Mouse (Mus musculus) MEL (cell line): ENCODE results near the gene Stpg2. TPM values are rescaled to one million over a fixed set of nuclear protein-coding genes. Genes with fewer than 3 reads are reported as not detected.
"Not testable (repeated sequence)": the region's sequence is repeated elsewhere in the genome, so short reads cannot be mapped to it uniquely, and the experiment has no call there.

Experiments used
- DNase-seq: peaks from one replicate; pipeline ENCODE4 v3.0.0; 2011; ENCODE audit warnings: low read depth, low spot score
- H3K27ac ChIP-seq: 2 replicates; pipeline ENCODE4 v1.5.1; 2012; ENCODE audit warnings: low read depth, mild to moderate bottlenecking, control low read depth, low read length, moderate library complexity; ENCODE audit not compliant: control insufficient read depth
- H3K27me3 ChIP-seq, 2 experiments: fragments of 150-350 bp in 1 of 2; sonication (generic) in 1 of 2; 2 replicates each; pipeline ENCODE4 v1.6.1; 2012; ENCODE audit warnings: low read length in 2 of 2, mild to moderate bottlenecking in 2 of 2, improper control_type of control experiment in 1 of 2, moderate library complexity in 1 of 2; ENCODE audit not compliant: insufficient read depth in 2 of 2, control insufficient read depth in 1 of 2
- H3K36me3 ChIP-seq, 2 experiments: 2 replicates each; pipeline ENCODE4 v1.6.1; 2012 to 2014; ENCODE audit warnings: low read length in 2 of 2, improper control_type of control experiment in 1 of 2, inconsistent platforms in 1 of 2, mild to moderate bottlenecking in 1 of 2; ENCODE audit not compliant: insufficient read depth in 2 of 2, control insufficient read depth in 1 of 2
- H3K4me1 ChIP-seq, 2 experiments: fragments of 150-350 bp in 1 of 2; sonication (generic) in 1 of 2; 2 replicates each; pipeline ENCODE4 v1.6.1; 2012; ENCODE audit warnings: low read length in 2 of 2, improper control_type of control experiment in 1 of 2, mild to moderate bottlenecking in 1 of 2; ENCODE audit not compliant: insufficient read depth in 2 of 2, control insufficient read depth in 1 of 2
- H3K4me3 ChIP-seq, 2 experiments: fragments of 150-350 bp in 1 of 2; sonication (generic) in 1 of 2; 2 replicates each; pipeline ENCODE4 v1.5.1; 2012; ENCODE audit warnings: low read depth in 2 of 2, low read length in 2 of 2, mild to moderate bottlenecking in 2 of 2, moderate library complexity in 2 of 2, control low read depth in 1 of 2, improper control_type of control experiment in 1 of 2; ENCODE audit not compliant: control insufficient read depth in 1 of 2, insufficient read depth in 1 of 2
- H3K79me2 ChIP-seq: 2 replicates; pipeline ENCODE4 v1.6.1; 2012; ENCODE audit warnings: mild to moderate bottlenecking, low read length, moderate library complexity; ENCODE audit not compliant: control insufficient read depth, poor library complexity, insufficient read depth
- H3K9ac ChIP-seq: 2 replicates; pipeline ENCODE4 v1.6.1; 2012; ENCODE audit warnings: low read depth, mild to moderate bottlenecking, control low read depth, low read length, moderate library complexity; ENCODE audit not compliant: control insufficient read depth, poor library complexity, severe bottlenecking
- H3K9me3 ChIP-seq: fragments of 150-350 bp; sonication (generic); replicated peaks from 2 replicates; pipeline ENCODE4 v1.6.1; 2012; ENCODE audit warnings: mild to moderate bottlenecking, low read length, improper control_type of control experiment, moderate library complexity; ENCODE audit not compliant: insufficient read depth
- CTCF ChIP-seq, 3 experiments: IDR thresholded peaks in 2 of 3; conservative IDR thresholded peaks in 1 of 3; 2 replicates each; pipeline ENCODE4 v1.5.1; 2011 to 2012; ENCODE audit warnings: low read length in 3 of 3, low read depth in 2 of 3, mild to moderate bottlenecking in 2 of 3, improper control_type of control experiment in 1 of 3, inconsistent platforms in 1 of 3, mixed read lengths in 1 of 3, moderate library complexity in 1 of 3; ENCODE audit not compliant: control insufficient read depth in 1 of 3, insufficient read depth in 1 of 3, poor library complexity in 1 of 3, severe bottlenecking in 1 of 3
- KAT2A ChIP-seq: conservative IDR thresholded peaks from 2 replicates; pipeline ENCODE4 v1.6.1; 2012; ENCODE audit warnings: low read depth, low read length, improper control_type of control experiment, inconsistent platforms
- MAFK ChIP-seq: IDR thresholded peaks from 2 replicates; pipeline ENCODE4 v1.6.1; 2011; ENCODE audit warnings: low read depth, mild to moderate bottlenecking, low read length, improper control_type of control experiment, borderline replicate concordance
- NELFE ChIP-seq: IDR thresholded peaks from 2 replicates; pipeline ENCODE4 v1.6.1; 2011; ENCODE audit warnings: low read depth, low read length, improper control_type of control experiment
- RAD21 ChIP-seq: IDR thresholded peaks from 2 replicates; pipeline ENCODE4 v1.6.1; 2011; ENCODE audit warnings: mild to moderate bottlenecking, low read depth, low read length, improper control_type of control experiment
- SIN3A ChIP-seq: IDR thresholded peaks from 2 replicates; pipeline ENCODE4 v1.6.1; 2012; ENCODE audit warnings: low read length, improper control_type of control experiment, inconsistent platforms
- SMC3 ChIP-seq: IDR thresholded peaks from 2 replicates; pipeline ENCODE4 v1.6.1; 2011; ENCODE audit warnings: low read depth, low read length, improper control_type of control experiment
- TBP ChIP-seq: IDR thresholded peaks from 2 replicates; pipeline ENCODE4 v1.8.0; 2011; ENCODE audit warnings: low read depth, low read length, improper control_type of control experiment
- UBTF ChIP-seq: IDR thresholded peaks from 2 replicates; pipeline ENCODE4 v1.6.1; 2012; ENCODE audit warnings: low read depth, mild to moderate bottlenecking, inconsistent platforms, low read length, improper control_type of control experiment, moderate library complexity, borderline replicate concordance; ENCODE audit not compliant: insufficient read depth
- USF2 ChIP-seq, 2 experiments: IDR thresholded peaks; 2 replicates each; pipeline ENCODE4 v1.6.1; 2011 to 2012; ENCODE audit warnings: improper control_type of control experiment in 2 of 2, low read length in 2 of 2, borderline replicate concordance in 1 of 2, inconsistent platforms in 1 of 2, low read depth in 1 of 2, mild to moderate bottlenecking in 1 of 2; ENCODE audit not compliant: insufficient read depth in 1 of 2
- ZC3H11A ChIP-seq: IDR thresholded peaks from 2 replicates; pipeline ENCODE4 v1.6.1; 2012; ENCODE audit warnings: low read depth, mild to moderate bottlenecking, inconsistent platforms, low read length, improper control_type of control experiment
- ZNF384 ChIP-seq: IDR thresholded peaks from 2 replicates; pipeline ENCODE4 v1.6.1; 2012; ENCODE audit warnings: low read depth, mild to moderate bottlenecking, inconsistent platforms, low read length, improper control_type of control experiment
- polyA plus RNA-seq, 2 experiments: library from polyadenylated mRNA; stranded (reverse) in 1 of 2; unstranded in 1 of 2; fragments of >175 nt in 1 of 2; fragments of >200 nt in 1 of 2; gene quantifications; 2 replicates each; pipeline versions ENCODE4 v1.2.1 to v1.2.4; 2012; ENCODE audit warnings: low replicate concordance in 2 of 2, low read depth in 1 of 2; ENCODE audit not compliant: insufficient read length in 2 of 2, insufficient read depth in 1 of 2, missing spikeins in 1 of 2
- total RNA-seq: library from RNA; depleted of rRNA; stranded (reverse); fragments of 300-350 nt; gene quantifications from 2 replicates; pipeline ENCODE4 v1.2.3, GENCODE M21; 2012

Stpg2 gene
- total and polyA plus RNA-seq, 3 experiments = not detected

DNA sequence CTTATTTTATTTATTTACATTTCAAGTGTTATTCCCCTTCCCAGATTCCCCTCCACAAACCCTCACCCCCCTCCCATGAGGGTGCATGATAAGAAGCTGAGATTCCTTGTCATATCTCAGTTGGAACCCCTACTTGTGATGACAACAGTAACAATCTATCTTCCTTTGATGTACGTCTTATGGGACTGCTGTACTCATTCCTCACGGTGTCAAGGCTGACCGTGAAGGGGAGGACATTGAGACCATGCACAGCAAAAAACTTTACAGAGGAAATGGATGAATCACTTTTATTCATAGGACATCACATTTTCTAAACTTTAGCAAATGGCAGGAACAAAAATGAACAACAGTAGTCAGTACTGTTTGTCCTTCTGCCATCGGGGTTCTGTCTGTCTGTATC, 21.3 kb downstream of the Stpg2 start:
- DNase-seq = no peak
- Histone ChIP-seq H3K9me3 (no peaks in the 10 kb centered on the region; the same call in 1 of the 2 replicates), H3K4me1 (no peaks in the 10 kb centered on the region), H3K4me3 (no peak overlapping the region), H3K27ac (no peak overlapping the region), H3K9ac (no peak overlapping the region), H3K27me3 (0 out of 4 replicates have a peak, but pooled peaks cover 0 to 2% of the 10 kb centered on the region in 2 experiments), H3K79me2 (no peaks in the 10 kb centered on the region), H3K36me3 (no peaks in the 10 kb centered on the region)
- no peak for TF ChIP-seq TBP
- no peak for TF ChIP-seq ZNF384
- TF ChIP-seq UBTF = no peak
- TF ChIP-seq USF2 (IDR thresholded peaks at IDR 0.05; ENCODE audit: borderline replicate concordance in 1 of 2, insufficient read depth in 1 of 2, low read depth in 1 of 2, low read length in 2 of 2) = no peak
- TF ChIP-seq SIN3A = no peak

DNA sequence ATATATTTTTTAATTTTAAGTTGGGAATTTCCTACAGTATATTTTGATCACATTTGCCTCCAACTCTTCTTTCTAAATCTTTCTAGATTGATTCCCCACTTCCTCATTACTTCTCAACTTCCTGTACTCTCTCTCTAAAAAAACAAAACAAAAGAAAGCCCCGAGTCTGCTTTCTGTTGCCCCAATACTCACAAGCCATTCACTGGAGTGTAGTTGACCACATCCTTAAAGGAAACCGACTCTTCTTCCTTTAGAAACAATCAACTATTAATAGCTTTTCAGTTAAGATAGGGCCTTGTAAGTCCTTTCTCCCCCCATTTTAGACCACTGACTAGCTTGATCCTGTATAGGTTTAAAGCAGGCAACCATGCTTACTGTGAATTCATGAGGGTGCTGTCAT, 39.7 kb downstream of the Stpg2 start:
- H3K27me3 ChIP-seq = peaks cover 0 to 1% of the 10 kb centered on the region in 2 experiments; a peak in 1 of 4 replicates
- H3K4me1 ChIP-seq = no peaks in the 10 kb centered on the region
- H3K9ac ChIP-seq = no peak overlapping the region
- H3K36me3 ChIP-seq = no peaks in the 10 kb centered on the region
- no peaks in the 10 kb centered on the region for H3K9me3 ChIP-seq
- no peak for TF ChIP-seq KAT2A
- no peak overlapping the region for H3K4me3 ChIP-seq
- H3K27ac ChIP-seq = no peak overlapping the region
- DNase-seq = no peak
- no peaks in the 10 kb centered on the region for H3K79me2 ChIP-seq

DNA sequence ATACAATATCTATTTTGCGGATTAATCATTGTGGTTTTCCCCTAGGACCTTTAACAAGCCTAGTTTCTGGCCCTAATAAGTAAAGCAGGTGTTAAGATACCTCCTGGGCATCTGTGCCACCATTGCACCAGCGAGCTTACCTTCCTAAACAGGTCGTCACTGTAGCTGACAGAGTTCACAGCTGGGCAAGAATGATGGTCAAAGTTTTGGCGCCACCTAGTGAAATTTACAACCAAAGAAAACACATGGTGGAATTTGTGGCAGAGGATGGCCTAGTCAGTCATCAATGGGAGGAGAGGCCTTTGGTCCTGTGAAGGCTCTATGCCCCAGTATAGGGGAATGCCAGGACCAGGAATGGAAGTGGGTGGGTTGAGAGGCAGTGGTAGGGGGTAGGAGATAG, 41.0 kb downstream of the Stpg2 start:
- Histone ChIP-seq H3K9me3 (no peaks in the 10 kb centered on the region), H3K79me2 (no peaks in the 10 kb centered on the region), H3K4me1 (no peaks in the 10 kb centered on the region), H3K36me3 (no peaks in the 10 kb centered on the region), H3K4me3 (no peak overlapping the region), H3K27ac (no peak overlapping the region), H3K9ac (no peak overlapping the region), H3K27me3 (no peaks in the 10 kb centered on the region)
- TF ChIP-seq CTCF (IDR thresholded peaks at IDR 0.05 in 2 of 3, conservative IDR thresholded peaks at IDR 0.05 in 1 of 3; ENCODE audit: control insufficient read depth in 1 of 3, insufficient read depth in 1 of 3, low read depth in 2 of 3, low read length in 3 of 3, poor library complexity in 1 of 3, severe bottlenecking in 1 of 3) (peak; percentile 37 to 67 (median 41); a peak in 5 of 6 replicates), RAD21 (peak; percentile 72), SMC3 (peak; percentile 63), MAFK (no peak), ZC3H11A (peak; percentile 45; the same call in 1 of the 2 replicates), NELFE (no peak)
- DNase-seq = peak; percentile 61

DNA sequence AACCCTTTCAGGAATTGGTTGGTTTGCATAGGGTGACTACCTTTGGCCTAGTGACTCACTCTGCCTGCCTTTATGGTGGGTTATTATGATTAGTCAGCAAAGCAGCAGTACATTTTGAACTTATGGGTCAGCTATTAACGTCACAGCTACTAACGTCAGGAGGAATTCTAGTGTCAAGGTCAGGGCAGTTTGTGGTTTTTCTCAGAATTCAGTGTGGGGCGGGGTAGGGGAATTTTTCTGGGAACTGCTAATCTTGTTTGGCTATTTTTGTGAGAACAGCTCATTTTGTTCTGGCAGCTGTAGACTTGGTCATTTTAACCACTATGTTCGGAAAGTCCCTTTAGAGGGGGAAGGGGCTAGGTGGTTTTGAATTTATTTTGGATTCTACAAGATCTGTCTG, 56.9 kb downstream of the Stpg2 start:
- not testable (repeated sequence) for H3K9ac ChIP-seq, H3K4me3 ChIP-seq, H3K27ac ChIP-seq, H3K9me3 ChIP-seq, H3K4me1 ChIP-seq, H3K27me3 ChIP-seq, H3K79me2 ChIP-seq, DNase-seq, H3K36me3 ChIP-seq
